Mouse (Mus musculus): Measurements from ENCODE around the gene Ccdc63.
A peak's percentile ranks its signal among the peaks of the same experiment; 100 is the strongest.

- TF ChIP-seq CTCF (IDR thresholded peaks at IDR 0.05): peak; percentile 90
- TF ChIP-seq EP300 (IDR thresholded peaks at IDR 0.05; ENCODE audit: insufficient read depth, low read depth, low read length): peak; percentile 81
Observed at GRCm38 (mm10) chr5:122088917-122089316, 51.7 kb downstream of the Ccdc63 start.

Measured in heart, adult 2 months (tissue).